Mouse (Mus musculus): ENCODE results near the gene Saa3.

DNA sequence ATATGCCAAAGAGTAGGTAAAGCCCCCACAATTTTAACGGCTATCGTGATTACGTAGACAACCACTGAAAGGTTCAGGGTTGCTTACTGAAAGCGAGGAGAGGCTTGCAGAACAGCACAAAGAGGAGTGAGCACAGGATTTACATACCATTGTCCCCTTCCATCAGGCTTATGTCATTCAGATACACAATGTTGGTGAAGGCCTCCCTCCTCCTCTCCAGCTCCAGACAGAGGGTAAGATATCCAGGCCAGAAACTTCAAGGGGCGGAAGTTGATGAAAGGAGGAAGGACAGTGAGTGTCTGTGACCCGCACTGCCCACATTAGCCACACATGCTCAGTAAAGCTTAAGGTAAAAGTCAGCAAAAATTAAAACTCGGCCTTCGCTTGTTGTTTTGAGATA lies 49.2 kb upstream of the Saa3 start:
- no peak for TF ChIP-seq CTCF (IDR thresholded peaks at IDR 0.05; ENCODE audit: extremely low read depth, insufficient read length, insufficient replicate concordance, low read depth, low read length)
- no peak for TF ChIP-seq POLR2A (IDR thresholded peaks at IDR 0.05; ENCODE audit: low read depth, low read length)
